Mouse (Mus musculus): ENCODE measurements around the gene Gm26727. TPM values are rescaled to one million over a fixed set of nuclear protein-coding genes. Genes with fewer than 3 reads are reported as not detected.
A peak's percentile ranks its signal among the peaks of the same experiment; 100 is the strongest.
"Not testable (repeated sequence)": the region's sequence is repeated elsewhere in the genome, so short reads cannot be mapped to it uniquely, and the experiment has no call there.

The Gm26727 gene
- not detected for total RNA-seq (2021)
- long read RNA-seq, experiment 1: 0 reads
- long read RNA-seq, experiment 2: 0 reads

DNA sequence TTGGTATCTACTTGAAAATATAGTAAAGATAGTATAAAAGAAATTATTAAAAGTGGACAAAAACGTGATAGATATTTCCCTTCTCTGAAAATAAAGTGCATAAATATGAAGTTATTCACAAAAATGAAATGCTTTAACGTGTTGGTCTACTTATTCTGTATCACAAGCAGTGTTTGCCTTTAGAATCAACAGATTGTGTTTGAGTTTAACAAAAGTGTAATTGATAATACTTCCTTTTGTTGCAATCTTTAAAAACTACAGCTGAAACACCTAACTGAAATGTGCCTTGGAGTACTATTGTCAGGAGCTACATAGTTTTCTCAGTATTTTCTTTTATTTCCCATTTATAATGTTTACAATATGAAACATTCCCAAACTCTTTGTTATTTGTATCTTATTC is at the start of gene Gm26727:
Gene Gm26727, minus strand, starts transcription at position 101 of the 400 bp plus-strand sequence.
- DNase-seq (ENCODE audit: low spot score in 2 of 2): no peak

DNA sequence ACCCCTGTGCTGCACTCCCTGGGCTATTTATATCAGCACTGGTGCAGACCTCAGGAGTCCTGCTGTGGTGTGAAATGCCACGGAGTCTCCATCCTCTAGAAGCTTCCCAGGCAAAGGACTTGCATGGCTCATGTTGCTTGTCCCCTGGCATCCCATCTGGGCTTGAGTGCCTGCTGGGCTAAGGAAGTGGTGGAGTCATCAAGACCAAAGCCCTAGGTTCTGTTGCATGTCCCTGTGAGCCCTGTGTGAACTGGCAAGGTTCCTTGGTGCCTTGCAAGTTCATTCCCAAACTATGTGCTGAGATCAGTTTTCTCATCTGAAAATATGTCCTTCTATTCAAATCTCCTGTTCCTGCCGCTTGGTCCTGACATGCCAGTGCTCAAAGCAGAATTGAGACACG is 48.1 kb upstream of the Gm26727 start:
- no peak for DNase-seq (ENCODE audit: low spot score in 2 of 2)

DNA sequence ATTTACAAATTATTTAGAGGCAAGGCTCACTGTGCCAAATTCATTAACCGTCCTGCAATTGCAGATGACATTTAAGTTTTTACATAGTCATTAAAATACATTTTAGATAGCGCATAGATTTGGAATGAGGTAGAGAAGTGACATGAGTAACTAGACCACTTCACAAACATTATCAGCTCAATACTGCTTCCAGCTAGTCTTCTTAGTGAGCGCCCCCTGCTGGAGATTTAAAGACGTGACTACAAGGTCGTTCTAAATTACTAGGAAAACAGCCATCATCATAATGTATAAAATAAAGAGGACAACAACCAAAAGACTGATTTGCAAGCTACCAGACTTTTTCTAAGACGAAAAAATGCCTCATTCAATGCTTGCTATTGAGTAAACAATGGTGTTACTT is 44.8 kb upstream of the Gm26727 start:
- DNase-seq (ENCODE audit: low spot score in 2 of 2): peak; percentile 49 to 69

DNA sequence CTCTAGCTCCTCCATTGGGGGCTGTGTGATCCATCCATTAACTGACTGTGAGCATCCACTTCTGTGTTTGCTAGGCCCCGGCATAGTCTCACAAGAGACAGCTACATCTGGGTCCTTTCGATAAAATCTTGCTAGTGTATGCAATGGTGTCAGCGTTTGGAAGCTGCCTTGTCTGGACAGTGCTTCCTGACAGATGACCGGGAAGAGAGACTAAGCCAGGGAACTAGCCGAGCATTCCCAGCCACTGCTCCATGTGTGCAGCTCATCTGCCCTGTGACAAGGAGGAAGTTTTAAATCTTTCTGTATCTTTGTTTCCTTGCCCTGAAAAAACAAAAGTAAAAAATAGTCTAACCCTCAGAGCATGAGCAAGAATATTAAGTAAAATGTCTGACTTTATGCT is 37.0 kb upstream of the Gm26727 start:
- DNase-seq (ENCODE audit: low spot score in 2 of 2): not testable (repeated sequence)

DNA sequence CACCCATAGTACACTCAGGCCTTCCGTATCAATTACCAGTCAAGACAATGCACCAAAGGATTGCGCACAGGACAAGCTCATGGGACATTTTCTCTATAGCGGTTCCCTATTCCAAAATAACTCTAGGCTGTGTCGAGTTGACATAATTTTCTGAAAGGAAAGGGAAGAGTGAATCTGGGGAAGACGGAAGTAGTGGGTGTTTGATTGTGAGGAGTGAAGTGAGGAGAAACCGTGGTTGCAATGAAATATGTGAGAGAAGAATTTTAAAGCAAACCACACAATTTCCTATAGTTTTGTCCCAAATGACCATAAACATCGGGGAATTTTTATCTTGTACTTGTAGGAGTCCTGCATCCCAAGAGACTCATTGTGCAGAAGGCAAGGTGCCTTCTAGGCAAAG is 34.1 kb upstream of the Gm26727 start:
- no peak for DNase-seq (ENCODE audit: low spot score in 2 of 2)

DNA sequence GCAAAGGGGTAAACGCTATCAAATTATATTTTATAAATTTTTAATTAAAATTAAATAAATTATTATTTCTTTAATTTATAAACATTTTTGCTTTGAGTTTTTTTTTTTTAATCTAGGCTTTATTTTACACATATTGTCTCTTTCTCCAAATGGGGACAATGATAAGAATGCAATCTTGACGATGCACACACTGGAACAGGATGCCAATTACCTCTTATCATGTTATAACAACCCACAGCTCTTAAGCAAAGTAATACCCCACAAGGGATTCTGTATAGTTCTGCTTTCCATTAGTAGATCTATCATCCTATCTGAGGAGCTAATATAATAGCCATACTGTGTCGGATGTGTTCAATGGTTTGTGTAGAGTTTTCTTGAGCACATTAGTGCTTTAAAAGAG is 27.9 kb upstream of the Gm26727 start:
- no peak for DNase-seq (ENCODE audit: low spot score in 2 of 2)

DNA sequence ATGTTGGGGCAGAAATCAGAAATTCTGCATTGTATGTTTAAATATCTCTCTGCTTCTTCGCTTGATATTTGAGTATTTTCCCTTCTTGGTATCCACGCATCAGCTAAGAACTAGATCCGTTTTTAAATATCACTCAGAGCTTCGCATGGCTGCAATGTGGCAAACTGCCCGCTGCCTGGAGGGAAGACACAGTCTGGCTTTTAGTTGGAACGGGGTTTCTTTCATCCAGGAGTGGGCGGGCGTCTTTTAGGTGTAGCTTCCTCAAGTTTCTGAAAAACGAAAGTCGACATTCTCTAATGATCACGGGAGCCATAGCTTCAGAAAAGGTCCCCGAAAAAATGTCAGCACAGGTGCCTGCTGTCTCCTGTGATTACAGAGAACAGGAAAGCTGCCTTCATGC is 14.2 kb upstream of the Gm26727 start:
- peak; percentile 20 to 60 for DNase-seq (ENCODE audit: low spot score in 2 of 2)

DNA sequence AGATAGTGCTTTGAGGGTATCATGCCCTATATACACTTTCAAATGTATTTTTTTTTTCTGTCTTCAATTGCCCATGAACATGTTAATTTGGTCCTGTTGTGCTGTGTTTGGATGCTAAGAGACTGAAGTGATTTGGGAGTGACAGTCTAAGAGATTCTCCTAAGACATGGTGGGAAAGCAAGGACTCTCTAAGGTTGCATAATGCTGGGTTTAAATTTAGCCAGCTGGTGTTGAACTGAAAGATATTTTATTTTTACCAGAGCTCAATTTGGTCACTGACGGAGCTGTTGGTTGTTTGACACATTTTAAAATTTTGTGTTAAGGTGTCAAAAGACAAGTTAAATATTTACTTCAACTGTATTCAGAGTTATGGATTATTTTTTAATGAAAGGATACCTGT is 13.8 kb upstream of the Gm26727 start:
- DNase-seq (ENCODE audit: low spot score in 2 of 2): no peak

DNA sequence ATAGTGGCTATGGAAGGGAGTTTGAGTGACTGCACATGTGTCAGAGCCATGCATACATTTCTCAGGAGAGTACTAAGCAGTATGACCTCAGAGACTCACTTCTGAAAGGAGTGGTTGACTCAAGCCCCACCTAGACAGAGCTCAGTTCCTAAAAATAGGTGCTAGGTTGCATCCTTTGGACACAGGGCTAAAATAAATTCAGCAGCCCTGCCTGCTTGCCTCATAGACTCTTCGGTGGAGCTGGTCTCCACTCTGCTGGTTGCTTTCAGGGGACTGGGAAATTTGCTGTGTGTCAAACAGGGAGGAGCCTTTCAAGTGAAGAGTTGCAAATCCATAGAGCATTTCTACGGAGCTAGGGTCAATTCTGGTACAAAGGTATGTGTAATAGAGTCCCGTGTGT is 12.8 kb upstream of the Gm26727 start, which contains the start of gene Xirp2:
Gene Xirp2, plus strand, starts transcription at position 223 of the 400 bp plus-strand sequence.
- DNase-seq (ENCODE audit: low spot score in 2 of 2): no peak

DNA sequence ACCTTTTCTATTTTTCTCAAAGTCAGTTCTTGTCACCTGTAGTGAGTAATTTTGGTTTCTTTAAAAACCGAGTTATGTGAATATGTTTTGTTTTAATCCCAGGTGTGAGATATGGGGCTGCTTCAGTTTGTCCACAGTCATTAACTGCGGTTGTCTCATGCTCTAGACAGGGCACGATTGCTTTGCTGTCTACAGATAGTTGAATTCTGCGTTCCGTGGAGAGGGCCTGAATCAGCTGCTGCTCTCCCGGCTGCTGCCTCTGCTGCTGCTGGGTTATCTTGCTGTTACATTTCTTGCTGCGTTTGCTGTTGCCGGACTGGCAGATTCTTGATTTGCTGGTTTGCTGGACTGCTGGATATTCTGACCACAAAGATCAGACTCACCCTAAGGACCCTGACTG is 5.3 kb upstream of the Gm26727 start:
- DNase-seq (ENCODE audit: low spot score in 2 of 2): no peak

DNA sequence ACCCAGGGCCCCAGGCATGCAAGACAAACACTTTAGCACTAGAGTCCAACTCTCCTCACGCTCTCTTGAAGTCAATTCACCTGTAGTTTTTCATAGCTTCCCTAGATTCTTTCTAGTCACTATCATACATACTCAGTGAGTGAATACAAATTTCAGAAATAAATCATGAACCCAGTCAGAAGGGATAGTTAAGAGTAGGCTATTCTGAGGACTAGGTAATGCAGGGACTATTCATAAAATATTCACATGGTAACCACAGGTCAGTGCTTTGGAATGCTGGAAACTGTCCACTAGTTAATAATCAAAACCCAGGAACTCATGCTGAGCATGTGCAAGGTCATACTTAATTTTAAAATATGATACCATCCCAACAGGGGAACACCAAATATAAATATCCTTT is 10.2 kb downstream of the Gm26727 start:
- no peak for DNase-seq (ENCODE audit: low spot score in 2 of 2)

DNA sequence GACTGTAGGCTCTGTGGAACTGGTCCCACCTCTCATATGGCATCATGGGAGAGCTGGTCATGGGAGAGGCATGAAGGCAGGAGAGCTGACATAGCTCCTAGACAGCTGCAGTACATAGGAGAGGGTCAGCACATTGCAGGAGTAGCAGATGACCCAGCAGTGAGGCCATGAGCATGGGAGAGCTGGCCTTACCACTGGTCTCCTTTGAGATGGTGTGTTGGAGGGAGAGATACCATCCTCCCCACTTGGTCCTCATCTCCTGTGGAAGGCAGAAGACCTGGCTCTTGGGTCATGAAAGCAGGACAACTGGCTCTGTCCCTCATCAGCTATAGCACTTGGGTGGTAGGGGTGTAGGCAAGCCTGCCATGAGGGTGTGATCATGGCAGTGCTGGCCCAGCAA is 12.1 kb downstream of the Gm26727 start:
- DNase-seq (ENCODE audit: low spot score in 2 of 2): no peak

DNA sequence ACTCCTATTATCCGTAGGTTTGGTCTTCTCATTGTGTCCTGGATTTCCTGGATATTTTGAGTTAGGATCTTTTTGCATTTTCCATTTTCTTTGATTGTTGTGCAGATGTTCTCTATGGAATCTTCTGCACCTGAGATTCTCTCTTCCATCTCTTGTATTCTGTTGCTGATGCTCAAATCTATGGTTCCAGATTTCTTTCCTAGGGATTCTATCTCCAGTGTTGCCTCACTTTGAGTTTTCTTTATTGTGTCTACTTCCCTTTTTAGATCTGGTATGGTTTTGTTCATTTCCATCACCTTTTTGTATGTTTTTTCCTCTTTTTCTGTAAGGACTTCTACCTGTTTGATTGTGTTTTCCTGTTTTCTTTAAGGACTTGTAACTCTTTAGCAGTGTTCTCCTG is 19.6 kb downstream of the Gm26727 start, which contains the start of gene Gm21830:
Gene Gm21830, plus strand, starts transcription at position 301 of the 400 bp plus-strand sequence.
- DNase-seq (ENCODE audit: low spot score in 2 of 2): not testable (repeated sequence)

Other genes starting within 250 kb of the Gm26727 start
- not detected for gene Gm21830, start 19.5 kb downstream of the Gm26727 start, total RNA-seq (2021)
- under 1 TPM; 0.05 to 0.07 TPM for gene Xirp2, start 12.8 kb upstream of the Gm26727 start, total RNA-seq (2021)
- 10 to 100 TPM; 83.5 to 85.6 TPM for gene B3galt1, start 132.7 kb upstream of the Gm26727 start, total RNA-seq (2021)

Measured in left cerebral cortex, adult 18-20 months (tissue).